Mouse (Mus musculus): ENCODE results near the gene Selenov.
A peak's percentile ranks its signal among the peaks of the same experiment; 100 is the strongest.

Selenov gene

DNA sequence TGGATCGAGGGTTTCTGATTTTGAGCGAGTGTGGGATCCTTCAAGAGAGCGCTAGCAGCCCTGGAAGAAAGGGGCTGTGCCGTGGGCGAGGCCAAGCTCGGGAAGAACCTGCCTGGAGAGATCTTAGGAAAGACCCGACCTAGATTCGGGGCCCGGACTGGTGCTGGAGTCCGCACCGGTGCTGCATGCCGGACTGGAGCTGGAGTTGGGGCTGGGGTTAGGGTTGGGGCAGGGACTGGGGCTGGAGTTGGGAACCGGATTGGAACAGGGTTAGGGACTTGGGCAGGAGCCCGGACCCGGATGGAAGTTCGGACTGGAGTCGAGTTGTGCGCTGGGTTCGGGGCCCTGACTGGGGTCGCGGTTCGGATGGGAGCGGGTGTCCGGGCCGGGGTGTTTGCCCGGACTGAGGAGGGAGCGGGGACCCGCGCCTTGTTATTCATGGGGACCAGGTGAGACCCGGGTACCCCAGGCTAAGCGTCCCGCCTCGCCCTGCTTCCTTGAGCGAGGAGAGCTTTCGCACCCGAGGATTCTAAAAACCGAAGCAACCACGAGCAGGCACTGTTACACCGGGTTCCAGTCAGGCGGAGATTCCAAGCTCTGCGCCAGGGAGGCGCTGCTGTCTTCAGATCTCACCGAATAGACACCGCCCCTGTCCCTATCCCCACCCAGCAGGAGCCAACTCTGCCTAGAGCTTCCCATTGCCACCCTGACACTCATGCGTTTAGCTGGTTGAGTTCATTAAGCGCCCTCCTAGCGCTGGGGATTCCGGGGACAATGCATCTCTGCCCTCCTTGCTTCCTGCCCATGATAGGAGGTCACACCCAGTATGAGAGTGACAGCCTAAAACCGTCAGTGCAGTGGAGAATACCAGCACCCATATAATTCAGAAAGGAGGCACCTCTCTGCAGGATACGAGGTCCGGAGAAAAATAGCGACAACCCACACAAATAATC is at the start of gene Selenov:
TSS of gene Selenov (minus strand) at position 549 of the 953 bp plus-strand sequence.
- DNase-seq (ENCODE audit: low spot score in 2 of 2): peak in 1 of 2 experiments; percentile 42

DNA sequence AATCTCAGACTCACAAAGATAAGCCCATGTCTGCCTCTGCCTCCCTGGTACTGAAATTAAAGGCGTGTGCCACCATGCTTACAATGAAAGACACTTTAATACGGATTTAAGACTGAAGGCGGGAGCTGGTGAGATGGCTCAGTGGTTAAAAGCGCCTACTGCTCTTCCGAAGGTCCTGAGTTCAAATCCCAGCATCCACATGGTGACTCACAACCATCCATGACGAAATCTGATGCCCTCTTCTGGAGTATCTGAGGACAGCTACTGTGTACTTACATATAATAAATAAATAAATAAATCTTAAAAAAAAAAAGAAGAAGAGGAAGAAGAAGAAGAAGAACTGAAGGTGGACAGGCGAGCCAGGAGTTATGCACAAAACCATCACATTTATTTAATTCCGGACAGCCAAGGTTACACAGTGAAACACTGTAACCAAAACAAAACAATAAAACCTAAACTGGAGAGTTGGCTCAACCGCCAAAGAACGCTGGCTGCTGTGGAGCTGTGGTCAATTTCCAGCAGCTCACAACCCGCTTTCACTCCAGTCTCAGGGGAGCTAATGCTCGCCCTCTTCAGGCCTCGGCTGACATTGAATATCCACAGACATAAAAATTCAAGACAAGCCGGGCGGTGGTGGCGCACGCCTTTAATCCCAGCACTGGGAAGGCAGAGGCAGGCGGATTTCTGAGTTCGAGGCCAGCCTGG is 48.4 kb upstream of the Selenov start:
- no peak for DNase-seq (ENCODE audit: low spot score in 2 of 2)

DNA sequence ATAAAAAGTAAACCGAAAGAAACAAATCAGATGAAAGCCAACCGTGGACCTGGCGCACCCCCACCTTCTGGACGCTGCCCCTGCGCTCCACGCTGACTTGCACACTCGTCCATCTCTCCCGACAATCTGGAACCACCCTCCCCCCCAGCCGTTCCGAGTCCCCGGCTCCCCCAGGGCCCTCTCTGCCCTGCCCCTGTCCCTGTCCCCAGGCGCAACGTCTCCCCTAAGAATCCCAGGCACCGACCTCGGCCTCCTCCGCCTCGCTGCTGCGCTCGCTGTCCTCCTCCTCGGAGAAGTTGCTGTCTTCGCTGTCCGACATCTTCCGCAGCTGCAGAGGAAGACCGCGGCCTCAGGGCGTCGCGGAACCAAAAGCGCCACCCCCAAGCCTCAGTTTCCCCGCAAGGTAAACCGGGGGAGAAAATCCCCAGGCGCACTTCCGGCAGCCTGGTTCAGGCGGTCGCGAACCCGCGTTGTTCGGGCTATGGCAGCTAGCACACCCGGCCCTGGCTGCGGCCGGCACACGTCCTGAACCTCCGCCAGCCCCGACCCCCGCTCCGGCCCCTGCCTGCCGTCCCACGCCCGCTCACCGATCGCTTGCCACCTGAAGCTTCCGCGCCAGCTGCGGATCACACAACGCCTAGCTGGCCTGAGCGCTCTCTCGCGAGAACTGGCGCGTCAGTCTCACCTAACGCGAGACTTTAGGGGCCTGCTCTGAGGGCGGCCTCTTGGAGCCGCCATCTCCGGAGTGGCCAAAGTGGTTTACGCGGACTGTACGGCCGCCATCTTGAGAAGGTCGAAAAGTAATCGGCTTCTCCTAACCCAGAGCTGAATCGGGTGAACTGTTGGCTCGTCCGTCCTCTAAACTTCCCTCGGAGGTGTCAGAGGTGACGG is 47.4 kb upstream of the Selenov start, which contains the start of gene Supt5:
TSS of gene Supt5 (minus strand) at position 639 of the 891 bp plus-strand sequence.
- peak; percentile 95 to 96 for DNase-seq (ENCODE audit: low spot score in 2 of 2)

DNA sequence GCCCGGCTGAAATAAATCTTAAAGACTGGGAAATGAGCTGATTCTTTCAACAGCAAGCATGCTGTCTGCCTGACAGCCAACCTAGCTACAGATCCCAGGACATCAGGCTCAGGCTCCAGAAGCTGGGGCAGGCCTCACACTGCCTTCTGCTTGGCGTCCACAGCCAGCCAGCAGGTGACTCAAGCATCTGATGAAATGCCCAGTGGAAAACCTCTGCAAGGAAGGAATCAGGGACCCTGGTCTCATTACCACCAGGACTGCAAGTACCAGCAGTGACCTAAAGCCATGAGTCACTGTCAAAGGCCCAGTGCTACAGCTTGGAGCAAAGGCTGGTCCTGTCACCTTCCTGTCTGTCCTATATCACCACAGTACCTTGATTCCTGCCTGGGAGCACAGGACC is 44.5 kb upstream of the Selenov start:
- DNase-seq (ENCODE audit: low spot score in 2 of 2): no peak

DNA sequence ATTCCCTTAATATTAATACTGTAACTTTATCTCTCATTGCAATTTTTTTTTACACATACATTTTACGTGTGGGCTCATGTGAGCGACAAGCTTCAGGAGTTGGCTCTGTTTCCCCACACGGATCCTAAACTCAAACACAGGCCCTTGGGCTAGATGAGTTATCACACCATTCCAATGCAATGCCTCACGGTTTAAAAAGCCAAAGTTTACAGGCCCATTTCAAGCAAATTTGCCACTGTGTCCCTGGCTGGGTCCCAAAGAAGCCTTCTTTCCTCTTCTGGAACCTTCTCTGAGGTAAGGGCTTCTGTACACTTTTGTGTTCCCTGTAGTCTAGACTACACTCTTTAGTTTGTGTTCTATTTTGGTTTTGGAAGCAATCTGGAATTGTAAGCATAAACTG is 43.5 kb upstream of the Selenov start:
- no peak for DNase-seq (ENCODE audit: low spot score in 2 of 2)

DNA sequence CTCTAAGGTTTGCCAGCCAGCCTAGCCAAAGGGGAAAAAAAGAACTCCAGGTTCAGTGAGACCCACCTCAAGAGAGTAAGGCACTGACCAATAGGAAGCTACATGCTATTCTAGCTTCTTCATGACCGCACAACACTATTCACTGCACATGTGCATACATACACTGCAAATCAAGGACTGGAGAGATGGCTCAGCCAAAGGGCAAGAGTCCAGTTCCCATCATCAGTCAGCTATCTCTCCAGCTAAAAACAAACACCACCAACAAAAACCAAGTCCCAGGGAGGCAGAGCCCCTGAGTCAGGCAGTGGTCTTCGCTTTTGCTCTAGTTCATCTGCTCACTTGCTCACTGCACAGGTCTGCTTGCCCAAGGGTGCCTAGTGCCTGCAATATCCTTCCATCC is 37.3 kb upstream of the Selenov start:
- DNase-seq (ENCODE audit: low spot score in 2 of 2): no peak

DNA sequence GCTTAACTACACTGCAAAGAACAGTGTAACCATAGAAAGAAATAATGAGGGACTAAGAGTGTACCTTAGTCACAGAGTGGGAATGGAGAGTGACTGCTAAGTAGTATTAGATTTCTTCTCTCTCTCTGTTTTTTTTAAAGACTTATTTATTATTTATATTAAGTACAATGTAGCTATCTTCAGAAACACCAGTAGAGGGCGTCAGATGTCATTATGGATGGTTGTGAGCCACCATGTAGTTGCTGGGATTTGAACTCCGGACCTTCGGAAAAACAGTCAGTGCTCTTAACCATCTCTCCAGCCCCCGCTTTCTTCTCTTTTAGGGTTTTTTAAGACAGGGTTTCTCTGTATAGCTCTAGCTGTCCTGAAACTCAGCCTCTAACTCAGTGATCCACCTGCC is 35.5 kb upstream of the Selenov start:
- DNase-seq (ENCODE audit: low spot score in 2 of 2): no peak

DNA sequence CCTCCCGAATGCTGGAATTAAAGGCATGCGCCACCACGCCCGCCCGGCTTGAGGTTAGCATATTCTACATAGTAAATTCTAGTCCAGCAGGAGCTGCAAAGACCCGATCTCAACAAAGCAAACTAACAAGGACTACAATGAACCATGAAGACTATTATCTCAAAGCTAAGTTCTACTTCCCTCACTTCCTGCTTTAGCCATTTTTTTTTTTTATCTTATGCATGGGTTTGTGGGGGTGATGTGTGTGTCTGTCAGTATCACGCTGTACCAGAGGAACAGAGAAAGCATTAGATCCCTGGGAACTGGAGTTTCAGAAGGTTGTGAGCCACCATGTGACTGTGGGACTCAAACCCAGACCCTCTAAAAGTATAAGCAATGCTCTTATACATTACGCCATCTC is 34.3 kb upstream of the Selenov start:
- no peak for DNase-seq (ENCODE audit: low spot score in 2 of 2)

DNA sequence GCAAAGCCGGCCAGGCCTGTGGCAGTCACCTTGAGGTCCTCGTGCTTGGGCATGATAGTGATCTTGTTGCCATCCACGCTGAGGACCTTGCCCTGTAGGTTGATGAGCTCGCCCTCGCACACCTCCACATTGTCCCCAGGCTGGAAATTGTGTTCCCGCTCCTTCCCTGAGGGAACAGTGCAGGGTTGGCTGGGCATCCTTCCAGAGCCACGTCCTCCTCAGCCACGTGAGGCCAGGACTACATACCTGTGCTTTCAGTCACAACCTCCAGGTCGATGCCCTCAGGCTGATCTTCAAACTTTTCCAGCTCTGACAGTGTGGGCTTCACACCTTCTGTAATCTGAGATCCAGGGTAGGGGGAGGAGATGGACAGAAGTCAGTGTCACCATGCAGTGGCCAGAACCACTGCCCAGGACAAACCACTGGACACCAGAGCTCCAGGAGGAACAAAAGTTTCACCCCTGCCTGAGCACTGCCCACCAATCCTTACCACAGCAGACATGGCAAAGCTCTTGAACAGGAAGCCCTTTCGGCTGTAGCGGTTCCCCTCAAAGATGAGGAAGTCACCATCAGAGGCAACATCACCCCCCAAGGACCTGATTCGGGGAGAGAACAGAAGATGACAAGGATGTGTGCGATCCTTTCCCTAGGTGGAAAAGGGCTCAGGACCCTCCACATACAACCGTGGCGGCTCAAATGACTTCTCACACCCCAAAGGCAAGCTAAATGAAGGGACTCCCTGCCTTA is 31.2 kb upstream of the Selenov start:
- DNase-seq (ENCODE audit: low spot score in 2 of 2): no peak

DNA sequence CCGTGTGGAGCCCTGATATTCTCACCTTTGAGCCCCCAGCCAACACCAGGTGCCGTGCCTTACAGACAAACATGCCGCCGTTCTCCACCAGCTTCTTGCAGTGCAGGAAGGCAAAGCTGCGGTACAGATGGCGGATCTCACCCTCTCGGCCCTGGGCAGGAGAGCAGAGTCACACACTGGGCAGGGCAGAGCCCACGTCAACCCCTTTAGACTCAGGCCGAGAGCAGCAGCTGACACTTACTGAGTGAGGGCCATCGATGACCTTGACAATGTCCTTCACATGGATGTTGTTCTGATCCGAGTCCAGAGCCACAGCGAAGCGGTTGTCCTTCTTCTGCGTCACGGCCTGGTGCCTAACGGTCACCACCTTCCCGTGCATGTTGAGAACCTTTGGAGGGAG is 27.7 kb upstream of the Selenov start:
- DNase-seq (ENCODE audit: low spot score in 2 of 2): no peak

DNA sequence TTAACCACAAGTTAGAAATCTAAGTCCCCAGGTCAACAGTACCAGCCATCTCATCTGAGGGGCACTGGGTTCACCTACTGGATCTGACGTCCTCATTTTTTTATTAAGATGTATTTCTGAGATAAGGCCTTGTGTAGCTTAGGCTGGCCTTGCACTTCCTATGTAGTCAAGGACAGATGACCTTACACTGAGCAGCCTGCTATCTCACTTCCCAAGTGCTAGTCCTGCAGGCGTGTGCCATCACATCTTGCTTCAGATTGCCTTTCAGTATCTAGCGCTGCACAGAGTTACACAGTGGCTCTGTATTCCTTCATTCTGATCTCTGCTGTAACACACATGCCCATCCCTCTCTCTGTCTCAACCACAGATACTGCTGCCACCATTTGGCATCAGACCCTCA is 27.1 kb upstream of the Selenov start:
- no peak for DNase-seq (ENCODE audit: low spot score in 2 of 2)

DNA sequence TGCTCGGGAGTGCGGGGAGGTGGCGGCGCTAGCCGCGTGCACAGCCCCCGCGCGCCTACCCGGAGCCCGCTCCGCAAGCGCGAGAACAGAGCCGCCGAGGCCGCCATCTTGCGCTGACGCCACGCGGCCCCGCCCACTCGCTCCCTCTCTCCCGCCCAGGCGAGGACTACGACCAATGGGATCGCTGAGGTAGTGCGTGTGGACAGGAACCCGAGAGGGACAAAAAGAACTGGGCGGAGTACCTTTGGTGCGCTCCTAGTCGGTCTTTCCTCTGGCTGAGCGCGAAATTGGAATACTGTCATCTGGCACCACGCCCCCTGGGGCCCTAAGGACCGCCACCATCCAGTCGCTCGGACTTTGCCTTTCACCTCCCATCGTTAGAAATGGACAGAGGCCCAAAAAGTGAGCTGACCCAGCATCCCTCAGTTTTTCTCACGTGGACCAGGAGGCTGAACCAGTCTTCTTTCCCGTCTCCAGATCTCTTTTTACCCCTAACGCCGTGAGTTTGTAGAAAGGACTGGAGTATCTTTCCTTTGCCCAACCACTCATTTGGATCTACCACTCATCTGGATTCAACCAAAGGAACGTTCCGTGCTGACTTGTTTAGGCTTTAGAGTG is 21.0 kb upstream of the Selenov start, which contains the start of gene Timm50:
TSS of gene Timm50 (minus strand) at position 147 of the 618 bp plus-strand sequence.
- peak; percentile 96 to 97 for DNase-seq (ENCODE audit: low spot score in 2 of 2)

DNA sequence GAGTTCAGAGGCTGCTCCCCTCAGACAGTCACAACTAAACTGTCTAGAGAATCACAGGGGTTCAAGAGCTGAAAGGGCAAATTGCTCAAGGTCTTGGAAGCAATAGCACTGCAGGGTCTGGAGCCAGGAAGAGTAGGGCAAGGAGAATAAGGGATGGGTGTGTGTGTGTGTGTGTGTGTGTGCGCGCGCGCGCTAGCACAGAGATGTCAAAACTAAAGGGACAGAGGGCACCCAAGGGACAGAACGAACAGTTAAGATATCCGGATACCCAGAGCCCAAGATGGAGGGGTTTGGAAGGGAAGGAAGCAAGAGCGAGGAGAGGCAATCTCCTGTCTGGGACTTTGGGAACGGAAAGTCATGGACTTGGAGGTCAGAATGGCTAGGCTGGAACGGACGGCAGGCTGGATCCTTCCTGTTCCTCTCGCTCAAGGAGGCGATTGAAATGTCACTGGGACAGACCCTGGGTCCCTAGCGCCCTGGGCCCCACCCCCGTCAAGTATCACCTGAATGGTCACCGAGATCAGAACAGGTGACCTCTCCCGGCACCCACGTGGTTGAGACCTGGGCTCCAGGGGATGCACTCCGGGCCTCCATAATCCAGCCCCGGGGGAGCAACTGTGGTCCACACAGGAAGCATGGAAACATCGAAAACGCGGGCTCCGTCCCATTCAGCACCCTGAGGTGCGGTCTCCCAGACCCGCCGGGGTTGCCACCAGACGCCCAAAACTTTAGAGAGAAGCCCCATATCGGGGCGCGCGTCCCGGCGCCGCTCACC is 20.4 kb upstream of the Selenov start:
- DNase-seq (ENCODE audit: low spot score in 2 of 2): no peak

DNA sequence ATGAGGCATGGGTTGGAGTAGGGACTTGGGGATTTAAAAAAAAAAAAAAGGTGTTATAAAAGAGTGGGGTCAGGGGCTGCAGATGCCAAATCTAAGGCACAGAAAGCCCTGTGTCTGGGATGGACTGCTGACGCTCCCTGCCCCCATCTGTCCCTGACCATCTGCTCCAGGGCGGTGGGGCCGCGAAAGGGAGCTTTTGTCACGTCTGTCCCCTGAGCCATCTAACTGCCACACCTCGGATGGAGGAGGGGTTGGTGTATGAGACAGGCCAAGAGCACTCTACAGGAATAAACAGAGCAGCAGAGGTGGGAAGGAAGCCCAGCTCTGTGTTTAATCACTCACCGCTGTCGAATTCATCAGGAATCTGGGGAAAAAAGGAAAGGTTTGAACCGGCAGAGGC is 18.8 kb upstream of the Selenov start:
- DNase-seq (ENCODE audit: low spot score in 2 of 2): no peak

DNA sequence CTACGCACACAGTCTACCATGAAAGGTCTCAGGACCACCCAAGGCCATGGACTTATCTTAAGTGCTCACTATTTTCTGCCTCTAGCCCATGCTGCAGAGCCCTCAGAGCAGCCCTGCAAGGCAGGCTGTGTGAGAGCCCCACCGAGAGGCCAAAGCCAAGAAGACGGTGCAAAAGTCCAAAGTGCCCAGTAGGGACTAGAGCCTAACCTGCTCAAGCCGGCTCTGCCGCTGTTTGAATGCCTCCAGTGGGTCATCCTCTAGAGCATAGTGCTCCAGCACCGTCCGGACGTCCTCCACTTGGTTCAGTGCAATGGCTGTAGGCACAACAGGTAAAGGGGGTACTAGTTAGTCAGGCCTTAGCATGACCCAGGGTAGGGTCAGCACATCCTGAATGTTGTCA is 15.2 kb upstream of the Selenov start:
- no peak for DNase-seq (ENCODE audit: low spot score in 2 of 2)

DNA sequence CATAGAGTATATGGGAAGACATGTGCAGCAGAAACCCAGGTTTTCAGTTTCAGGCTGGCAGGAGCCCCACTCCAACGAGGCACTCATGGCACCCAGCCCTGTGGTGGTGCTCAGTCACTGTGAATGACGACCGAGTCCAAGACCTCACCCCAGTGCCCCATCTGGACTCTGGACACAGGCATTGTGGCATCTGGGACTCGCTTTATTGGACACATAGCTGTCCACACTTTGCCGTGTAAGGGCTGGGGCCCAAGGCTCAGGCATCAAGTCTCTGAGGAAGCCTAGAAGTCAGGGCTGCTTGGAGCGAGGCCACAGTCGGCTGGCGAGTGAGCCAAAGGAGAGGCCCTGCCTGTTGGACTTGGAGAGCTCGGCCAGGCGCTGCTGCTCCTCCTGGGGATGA is 14.7 kb upstream of the Selenov start:
- DNase-seq (ENCODE audit: low spot score in 2 of 2): no peak

DNA sequence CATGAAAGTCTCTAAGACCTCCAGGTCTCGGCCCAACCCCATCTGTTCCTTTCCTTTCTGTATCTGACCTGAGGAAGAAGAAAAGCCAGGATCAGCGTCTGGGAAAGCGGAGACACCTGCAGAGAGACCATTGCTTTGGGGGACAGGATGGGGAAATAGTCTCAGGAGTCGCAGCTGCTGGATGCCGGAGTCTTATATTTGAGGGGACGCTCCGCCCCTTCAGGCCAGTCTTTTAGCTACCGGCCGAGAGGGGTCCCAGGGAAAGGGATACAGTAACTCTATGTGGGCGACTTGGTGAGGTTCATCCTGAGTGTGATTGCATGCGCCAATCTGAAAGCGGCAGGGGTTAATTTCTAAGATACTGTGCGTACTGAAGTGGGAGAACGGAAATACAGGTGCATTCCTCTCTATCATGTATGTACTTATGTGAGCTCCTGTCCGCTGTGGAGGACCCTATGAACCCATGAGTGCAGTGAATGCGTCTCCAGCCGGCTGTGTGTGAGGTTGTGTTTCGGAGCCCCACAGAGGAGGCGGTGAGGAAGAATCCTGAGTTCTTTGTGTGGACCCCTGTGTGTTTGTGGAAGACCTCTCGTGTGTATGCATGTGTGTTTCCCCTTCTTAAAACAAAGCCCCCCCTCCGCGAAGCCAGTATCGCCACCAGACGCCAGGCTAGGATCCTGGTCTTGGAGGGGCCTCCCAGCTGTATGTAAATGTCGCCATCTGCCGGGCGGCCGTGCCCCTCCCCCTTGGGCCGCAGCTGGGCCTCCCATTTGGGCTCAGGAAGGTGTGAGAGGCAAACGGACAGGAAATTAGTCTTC is 10.8 kb upstream of the Selenov start, which contains the start of gene Dll3:
TSS of gene Dll3 (minus strand) at position 623 of the 818 bp plus-strand sequence.
- no peak for DNase-seq (ENCODE audit: low spot score in 2 of 2)

DNA sequence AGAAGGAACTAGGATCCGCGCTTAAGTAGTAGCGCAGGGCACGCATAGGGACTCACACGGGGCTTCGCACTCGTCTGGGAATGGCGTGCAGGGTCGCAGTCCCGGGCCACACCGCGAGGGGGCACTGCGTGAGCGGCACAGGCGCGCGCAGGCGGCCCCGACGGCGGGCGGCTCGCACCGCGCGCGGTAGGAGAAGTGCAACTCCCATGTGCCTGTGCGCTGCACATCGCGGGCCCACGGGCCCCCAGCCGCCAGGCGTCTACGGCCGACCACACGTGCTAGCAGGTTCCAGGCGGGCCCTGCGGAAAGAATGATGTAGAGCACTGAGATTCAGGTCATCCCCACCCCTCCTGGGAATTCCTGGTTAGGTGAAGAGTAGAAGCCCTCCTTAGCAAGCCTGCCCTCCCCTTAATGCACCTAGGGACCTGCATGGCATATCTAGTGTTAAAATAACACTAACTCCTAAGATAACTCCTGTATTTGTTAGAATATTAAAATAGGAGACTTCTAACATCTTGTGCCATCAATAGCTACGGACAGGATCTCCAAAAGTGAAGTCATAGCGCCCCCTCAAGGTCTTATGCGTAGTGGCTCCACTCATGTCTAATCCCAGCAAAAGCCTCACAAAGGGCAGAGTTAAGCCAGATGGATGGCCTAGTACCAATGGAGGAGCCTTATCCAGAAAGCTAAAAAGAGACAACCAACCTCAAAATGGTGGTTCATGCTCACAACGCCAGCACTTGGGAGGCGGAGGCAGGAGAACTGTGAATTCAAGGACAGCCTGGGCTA is 8.0 kb upstream of the Selenov start:
- DNase-seq (ENCODE audit: low spot score in 2 of 2): no peak
